Mouse (Mus musculus) layer of hippocampus, adult 2 months (tissue): Measurements from ENCODE around the gene Dhx34. TPM values are rescaled to one million over a fixed set of nuclear protein-coding genes. Genes with fewer than 3 reads are reported as not detected.

Experiments used
- DNase-seq, 2 experiments: peaks; one replicate each; pipeline ENCODE4 v3.0.0; 2022; ENCODE audit warnings: low spot score in 2 of 2
- H3K27ac ChIP-seq: fragments of 200-600 bp; 2 replicates; pipeline ENCODE4 v1.8.1; 2022
- H3K4me3 ChIP-seq: fragments of 200-600 bp; 2 replicates; pipeline ENCODE4 v1.8.1; 2022; ENCODE audit warnings: mild to moderate bottlenecking
- CTCF ChIP-seq: fragments of 200-600 bp; conservative IDR thresholded peaks from 2 replicates; pipeline ENCODE4 v1.8.1; 2022; ENCODE audit warnings: antibody characterized with exemption, mild to moderate bottlenecking, moderate library complexity
- total RNA-seq, 2 experiments: library from RNA; stranded (reverse); gene quantifications; 2 replicates each; pipeline ENCODE4 v1.2.3; 2021

Dhx34 gene
- total RNA-seq, 2 experiments from 2014 or later: 12.3 to 12.4 TPM

GRCm38 (mm10) chr7:16174597-16175541 lies 47.0 kb downstream of the Dhx34 start, which contains the start of gene Meis3:
TSS of gene Meis3 (plus strand) at chr7:16175090.
- DNase-seq: peak; percentile 46 to 63
- peak; percentile 76 for TF ChIP-seq CTCF
- peak within 1 kb of the TSS; percentile 91 for H3K27ac ChIP-seq

GRCm38 (mm10) chr7:16173146-16173545 lies 48.7 kb downstream of the Dhx34 start:
- no peak for DNase-seq
- Histone ChIP-seq H3K27ac (no peak overlapping the region), H3K4me3 (no peak overlapping the region)
- no peak for TF ChIP-seq CTCF

More at GRCm38 (mm10) chr7:16174597-16175541, 47.0 kb downstream of the Dhx34 start, which contains the start of gene Meis3:
- peak within 1 kb of the TSS; percentile 87 for H3K4me3 ChIP-seq

DNA sequence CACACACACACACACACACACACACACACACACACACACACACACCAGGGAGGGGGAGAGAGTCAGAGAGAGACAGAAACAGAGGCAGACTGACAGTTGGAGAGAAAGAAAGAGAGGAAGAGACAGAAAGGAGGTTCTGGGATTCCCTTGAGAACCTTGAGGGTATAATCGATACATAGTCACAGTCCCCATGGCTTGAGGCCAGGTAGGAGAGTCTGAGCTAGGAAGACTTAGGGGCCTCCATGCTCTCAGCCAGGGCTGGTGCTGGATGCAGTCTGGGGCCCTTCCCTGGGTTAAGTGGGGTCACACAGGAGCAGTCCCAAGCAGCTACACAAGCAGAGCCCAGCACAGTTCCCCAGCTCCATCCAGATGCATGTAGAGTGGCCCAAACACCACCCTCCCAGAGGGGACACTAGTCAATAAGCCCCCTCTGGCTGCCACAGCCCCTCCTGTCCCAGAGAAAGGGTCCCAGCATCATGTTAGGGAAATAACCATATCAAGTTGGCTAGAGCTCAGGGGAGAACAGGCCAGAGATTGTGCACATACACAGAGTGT lies 49.2 kb downstream of the Dhx34 start:
- H3K27ac ChIP-seq: no peak overlapping the region
- TF ChIP-seq CTCF: no peak
- no peak overlapping the region for H3K4me3 ChIP-seq
- no peak for DNase-seq

DNA sequence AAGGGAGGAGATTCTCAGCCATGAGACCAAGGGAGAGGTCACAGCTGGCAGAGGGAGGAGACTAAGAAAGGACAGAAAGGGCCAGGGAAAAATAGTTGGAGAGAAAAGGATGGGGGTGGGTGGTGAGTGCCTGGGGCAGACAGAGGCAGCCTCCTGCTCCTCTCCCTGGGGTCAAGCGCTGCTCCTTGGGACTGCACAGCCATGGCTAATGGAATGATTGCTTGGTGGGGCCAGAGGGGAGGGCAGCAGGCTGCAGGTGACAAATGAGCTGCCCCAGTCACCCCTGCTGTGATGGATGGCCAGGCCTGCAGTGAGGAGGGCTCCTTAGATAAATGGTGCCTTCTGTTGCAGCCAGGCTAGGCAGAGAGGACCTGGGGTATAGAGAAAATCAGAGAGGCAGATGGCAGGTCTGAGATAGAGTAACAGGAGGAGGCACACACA lies 49.7 kb downstream of the Dhx34 start:
- Histone ChIP-seq H3K27ac (no peak overlapping the region), H3K4me3 (no peak overlapping the region)
- no peak for TF ChIP-seq CTCF
- no peak for DNase-seq

DNA sequence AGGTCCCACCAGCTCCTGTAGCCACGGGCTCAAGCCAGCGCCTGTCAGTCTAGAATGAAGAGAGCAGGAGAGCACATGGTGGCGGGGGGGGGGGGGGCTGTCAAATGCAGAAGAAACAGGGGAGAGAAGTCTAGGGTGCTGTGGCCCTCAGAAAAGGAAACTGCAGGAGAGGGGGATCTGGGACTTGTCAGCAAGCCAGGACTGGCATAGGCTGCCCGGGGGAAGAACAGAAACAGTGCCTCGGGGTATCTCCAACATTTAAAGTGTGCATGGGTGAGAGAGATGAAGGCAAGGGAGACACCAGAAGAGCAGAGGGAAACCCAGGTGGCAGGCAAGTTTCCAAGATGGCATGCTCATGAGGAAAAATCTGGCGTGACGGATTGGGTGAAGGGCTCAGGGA lies 59.8 kb downstream of the Dhx34 start:
- TF ChIP-seq CTCF: no peak
- no peak for DNase-seq
- H3K4me3 ChIP-seq: no peak overlapping the region
- H3K27ac ChIP-seq: peak overlapping the region; percentile 53; the same call in 1 of the 2 replicates

- no peak for DNase-seq
- peak overlapping the region; percentile 53; the same call in 1 of the 2 replicates for H3K27ac ChIP-seq
- TF ChIP-seq CTCF: peak; percentile 61
- H3K4me3 ChIP-seq: no peak overlapping the region
These were observed 60.5 kb downstream of the Dhx34 start for GRCm38 (mm10) chr7:16161302-16161701.

- no peak overlapping the region for H3K4me3 ChIP-seq
- H3K27ac ChIP-seq: no peak overlapping the region
- peak in 1 of 2 experiments; percentile 62 for DNase-seq
- no peak for TF ChIP-seq CTCF
These were observed 61.1 kb downstream of the Dhx34 start for GRCm38 (mm10) chr7:16160702-16161101.

GRCm38 (mm10) chr7:16158735-16159134 lies 63.1 kb downstream of the Dhx34 start:
- Histone ChIP-seq H3K4me3 (no peak overlapping the region), H3K27ac (peak overlapping the region; percentile 28; the same call in 1 of the 2 replicates)
- DNase-seq: no peak
- TF ChIP-seq CTCF: no peak

- Histone ChIP-seq H3K4me3 (no peak overlapping the region), H3K27ac (peak overlapping the region; percentile 68)
- DNase-seq: no peak
- TF ChIP-seq CTCF: no peak
These were observed 65.6 kb downstream of the Dhx34 start for GRCm38 (mm10) chr7:16156105-16156714.

DNA sequence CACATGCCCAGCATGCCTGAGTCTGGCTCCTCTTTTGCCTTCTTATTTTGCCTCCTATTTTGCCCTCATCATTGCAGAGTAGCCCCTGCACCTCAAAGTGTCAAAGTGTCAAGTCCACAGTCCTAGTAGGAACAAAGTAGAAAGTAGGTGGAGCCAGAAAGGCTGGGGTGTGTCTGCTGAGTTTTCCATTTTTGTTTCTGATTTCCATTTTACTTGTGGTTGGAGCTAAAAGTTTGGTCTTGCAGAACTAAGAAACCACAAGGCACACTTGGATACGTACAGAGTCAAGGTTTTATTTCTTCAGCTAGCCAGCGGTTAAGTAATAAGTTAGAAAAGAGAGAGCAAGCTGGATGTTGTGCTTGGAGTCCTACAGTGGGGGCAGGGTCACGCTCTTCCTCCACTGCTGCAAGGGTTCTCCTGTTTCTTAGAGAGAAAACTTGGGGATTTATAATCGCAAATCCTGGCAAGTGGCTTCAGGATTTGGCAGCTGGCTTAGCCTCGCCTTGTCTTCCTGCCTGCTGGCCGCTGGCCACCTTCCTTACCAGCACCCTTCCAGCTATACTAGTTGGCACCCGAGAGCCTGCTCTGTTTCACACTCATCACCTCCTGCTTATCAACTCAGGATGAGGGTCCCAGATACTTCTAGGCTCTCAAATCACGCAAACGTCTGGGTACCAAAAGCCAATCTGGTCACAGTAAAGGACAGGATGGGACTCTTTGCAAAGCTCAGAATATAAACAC lies 66.5 kb downstream of the Dhx34 start:
- H3K27ac ChIP-seq: peak overlapping the region; percentile 72
- DNase-seq: no peak
- H3K4me3 ChIP-seq: no peak overlapping the region
- no peak for TF ChIP-seq CTCF

- Histone ChIP-seq H3K27ac (peak overlapping the region; percentile 43; the same call in 1 of the 2 replicates), H3K4me3 (no peak overlapping the region)
- peak; percentile 71 to 74 for DNase-seq
- peak; percentile 90 for TF ChIP-seq CTCF
These were observed 68.3 kb downstream of the Dhx34 start for GRCm38 (mm10) chr7:16153522-16153921.
